Mouse (Mus musculus): ENCODE data around the gene Rab3gap2.

The Rab3gap2 gene

GRCm38 (mm10) chr1:185226889-185227288 lies 23.0 kb downstream of the Rab3gap2 start:
- DNase-seq (ENCODE audit: low spot score in 2 of 2): no peak

- DNase-seq (ENCODE audit: low spot score in 2 of 2): no peak
Measured at GRCm38 (mm10) chr1:185227766-185228165, 23.8 kb downstream of the Rab3gap2 start.

DNA sequence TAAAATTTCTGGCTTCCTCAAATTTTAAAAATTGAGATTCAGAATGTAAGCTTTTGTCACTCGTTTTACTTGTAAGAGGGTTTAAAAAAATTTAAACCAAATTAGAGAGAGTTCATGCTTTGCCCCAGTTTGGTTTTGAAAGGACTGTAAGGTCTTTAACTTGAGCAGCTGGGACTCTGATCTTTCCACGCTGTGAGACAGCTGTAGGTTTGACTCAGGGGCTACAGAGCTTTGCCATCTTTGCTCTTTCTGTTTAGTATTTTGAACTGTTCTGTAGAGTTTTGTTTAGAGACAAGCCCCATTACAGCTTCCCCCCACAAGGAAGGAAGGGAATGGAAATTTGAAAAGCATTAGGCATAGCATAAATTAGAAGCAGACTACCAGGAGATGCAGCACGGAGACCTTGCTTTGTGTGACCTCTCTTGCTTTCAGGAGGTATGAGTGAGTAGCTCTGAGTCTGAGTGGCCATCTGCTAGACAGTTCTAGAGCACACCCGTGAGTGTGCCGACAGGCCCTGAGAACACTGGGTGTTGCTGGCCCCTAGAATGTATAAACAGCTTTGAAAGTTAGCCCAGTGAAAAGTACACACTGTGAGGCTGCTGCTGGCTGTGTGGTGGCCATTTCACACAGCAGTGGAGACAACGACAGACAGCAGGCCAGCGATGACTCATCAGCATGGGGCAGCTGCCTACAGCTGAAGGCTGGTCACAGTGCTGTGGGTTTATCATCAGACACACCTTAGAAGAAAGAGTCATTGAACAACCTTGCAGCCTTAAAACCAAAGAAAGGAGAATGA lies 25.7 kb downstream of the Rab3gap2 start:
- DNase-seq (ENCODE audit: low spot score in 2 of 2): peak; percentile 24 to 47

DNA sequence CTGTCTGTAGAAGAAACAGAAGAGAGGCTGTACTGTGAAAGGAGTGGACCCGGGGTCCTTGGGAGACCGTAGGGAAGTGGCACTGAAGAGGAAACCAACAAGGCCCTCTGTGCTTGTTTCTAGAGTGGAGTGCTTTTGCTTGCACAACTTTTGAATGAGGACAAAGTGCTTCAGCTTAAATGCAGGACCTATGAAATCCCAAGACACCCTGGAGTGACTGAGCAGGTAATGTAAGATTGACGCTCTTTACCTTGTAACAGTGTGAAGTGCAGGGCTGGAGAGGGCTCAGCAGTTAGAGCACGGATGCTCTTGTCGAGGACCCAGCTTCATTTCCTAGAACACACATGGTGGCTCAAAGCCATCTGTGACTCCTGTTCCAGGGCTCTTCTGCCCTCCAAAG lies 31.9 kb downstream of the Rab3gap2 start:
- DNase-seq (ENCODE audit: low spot score in 2 of 2): no peak

DNA sequence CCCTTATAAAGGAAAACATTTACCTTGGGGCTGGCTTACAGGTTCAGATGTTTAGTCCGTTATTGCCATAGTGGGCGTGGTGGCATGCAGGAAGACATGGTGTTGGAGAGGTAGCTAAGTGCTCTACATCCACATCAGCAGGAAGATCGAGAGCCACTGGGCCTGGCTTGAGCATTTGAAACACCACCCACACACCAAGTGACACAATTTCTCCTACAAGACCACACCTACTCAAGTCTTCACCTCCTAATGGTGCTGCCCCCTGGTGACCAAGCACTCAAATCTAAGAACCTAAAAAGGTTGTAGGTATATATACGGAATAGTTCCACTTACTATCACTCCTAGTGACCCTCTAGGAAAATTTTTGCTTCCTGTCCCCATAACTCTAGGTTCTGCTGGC lies 32.6 kb downstream of the Rab3gap2 start:
- DNase-seq (ENCODE audit: low spot score in 2 of 2): peak in 1 of 2 experiments; percentile 43

GRCm38 (mm10) chr1:185243013-185243412 lies 39.1 kb downstream of the Rab3gap2 start:
- no peak for DNase-seq (ENCODE audit: low spot score in 2 of 2)

GRCm38 (mm10) chr1:185245456-185245855 lies 41.5 kb downstream of the Rab3gap2 start:
- DNase-seq (ENCODE audit: low spot score in 2 of 2): no peak

GRCm38 (mm10) chr1:185247429-185248085 lies 43.6 kb downstream of the Rab3gap2 start:
- no peak for DNase-seq (ENCODE audit: low spot score in 2 of 2)

DNA sequence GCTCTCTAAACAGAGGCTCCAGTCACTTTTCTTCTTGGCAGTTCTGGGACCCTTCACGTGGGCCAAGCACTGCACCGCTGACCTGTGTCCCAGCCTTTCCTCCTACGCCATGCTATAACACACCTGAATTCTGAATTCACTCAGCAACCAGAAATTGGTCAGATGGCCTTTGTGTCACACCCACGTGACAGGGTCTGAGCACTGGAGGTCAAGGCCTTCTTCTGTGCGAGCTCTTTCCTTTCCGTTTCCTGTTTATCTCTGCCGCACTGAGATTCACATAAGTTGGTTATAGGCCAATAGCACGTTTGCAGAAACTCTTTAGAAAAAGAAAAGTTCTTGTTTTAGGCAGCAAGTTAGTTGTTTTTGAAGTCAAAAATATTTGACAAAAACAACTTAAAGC lies 44.8 kb downstream of the Rab3gap2 start:
- DNase-seq (ENCODE audit: low spot score in 2 of 2): no peak

DNA sequence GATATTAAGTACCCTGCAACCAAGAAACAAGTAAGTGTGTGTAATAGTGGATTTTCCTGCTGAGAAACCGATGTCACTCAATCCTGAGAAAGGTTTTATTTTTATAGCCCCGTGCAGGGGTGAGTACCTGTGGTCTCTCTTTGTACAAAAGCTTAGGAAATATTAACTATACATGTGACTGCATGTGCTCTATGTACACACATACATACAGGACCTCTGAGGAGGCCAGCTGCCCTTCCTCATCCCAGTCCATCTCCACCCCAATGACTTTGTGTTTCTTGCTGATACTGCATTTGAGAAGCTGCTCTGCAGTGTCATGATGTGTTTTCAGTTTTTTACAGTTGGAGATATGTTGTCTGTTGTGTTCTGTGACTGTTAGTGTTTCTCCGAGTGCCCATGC lies 48.4 kb downstream of the Rab3gap2 start:
- no peak for DNase-seq (ENCODE audit: low spot score in 2 of 2)

- DNase-seq (ENCODE audit: low spot score in 2 of 2): no peak
Measured at GRCm38 (mm10) chr1:185253140-185253892, 49.4 kb downstream of the Rab3gap2 start.

DNA sequence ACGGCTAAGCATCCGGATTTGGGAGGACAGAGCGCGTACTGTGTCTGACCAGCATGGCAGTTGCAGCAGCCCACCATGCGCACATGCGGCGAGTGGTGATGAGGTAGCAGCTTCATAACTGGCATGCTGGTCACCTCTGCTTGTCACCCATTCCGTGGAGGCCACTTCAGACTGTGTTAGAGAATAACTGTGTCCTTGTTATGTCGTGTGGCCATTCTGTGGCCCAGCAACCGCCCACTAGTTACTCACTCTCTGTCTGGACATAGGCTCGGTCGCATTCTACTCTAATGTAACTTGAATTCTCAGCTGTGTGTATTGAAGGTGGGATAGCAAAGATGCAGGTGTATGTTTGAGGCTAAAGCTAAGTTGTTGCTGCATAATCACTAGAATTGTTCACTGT lies 51.4 kb downstream of the Rab3gap2 start:
- no peak for DNase-seq (ENCODE audit: low spot score in 2 of 2)

GRCm38 (mm10) chr1:185256753-185257152 lies 52.8 kb downstream of the Rab3gap2 start:
- DNase-seq (ENCODE audit: low spot score in 2 of 2): no peak

DNA sequence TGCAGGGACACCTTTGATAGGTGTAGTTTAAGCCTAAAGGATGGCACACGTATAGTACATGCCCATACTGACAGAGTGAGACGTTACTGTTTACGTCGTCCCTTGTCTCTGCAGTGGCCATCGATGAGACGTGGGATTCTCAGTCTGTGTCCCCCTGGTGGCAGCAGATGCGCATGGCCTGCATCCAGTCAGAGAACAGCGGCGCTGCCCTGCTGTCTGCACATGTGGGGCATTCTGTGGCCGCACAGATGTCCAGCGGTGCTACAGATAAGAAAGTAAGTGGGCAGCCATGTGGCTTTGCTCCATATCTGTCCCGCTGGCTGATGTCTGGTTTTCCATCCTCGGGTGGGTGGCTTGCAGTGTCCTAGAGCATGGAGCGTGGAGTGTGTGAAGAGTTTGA lies 58.6 kb downstream of the Rab3gap2 start:
- peak in 1 of 2 experiments; percentile 50 for DNase-seq (ENCODE audit: low spot score in 2 of 2)

DNA sequence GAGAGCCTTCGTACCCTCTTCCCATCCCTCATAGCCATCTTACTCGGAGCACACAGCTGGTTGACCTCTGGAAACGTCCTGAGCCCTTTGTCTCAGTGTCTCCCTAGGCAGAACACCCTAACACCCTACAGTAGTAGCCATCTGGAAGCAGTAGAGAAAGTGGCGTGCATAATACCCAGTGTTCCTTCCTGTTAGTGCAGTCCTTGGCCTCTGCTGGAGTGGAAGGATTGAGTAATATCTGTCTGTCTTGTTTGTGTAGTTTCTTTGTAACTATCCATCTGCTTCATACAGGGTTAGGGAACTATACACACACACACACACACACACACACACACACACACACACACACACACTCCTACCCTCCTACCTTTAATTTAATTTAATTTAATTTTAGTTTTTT lies 64.8 kb downstream of the Rab3gap2 start:
- DNase-seq (ENCODE audit: low spot score in 2 of 2): no peak

- DNase-seq (ENCODE audit: low spot score in 2 of 2): no peak
Measured at GRCm38 (mm10) chr1:185270403-185271097, 66.6 kb downstream of the Rab3gap2 start.

- DNase-seq (ENCODE audit: low spot score in 2 of 2): no peak
Measured at GRCm38 (mm10) chr1:185271373-185271772, 67.5 kb downstream of the Rab3gap2 start.

- no peak for DNase-seq (ENCODE audit: low spot score in 2 of 2)
Measured at GRCm38 (mm10) chr1:185274819-185275545, 71.1 kb downstream of the Rab3gap2 start.

GRCm38 (mm10) chr1:185275976-185276375 lies 72.1 kb downstream of the Rab3gap2 start:
- no peak for DNase-seq (ENCODE audit: low spot score in 2 of 2)

GRCm38 (mm10) chr1:185277022-185277421 lies 73.1 kb downstream of the Rab3gap2 start:
- no peak for DNase-seq (ENCODE audit: low spot score in 2 of 2)

- DNase-seq (ENCODE audit: low spot score in 2 of 2): no peak
Measured at GRCm38 (mm10) chr1:185279288-185279687, 75.4 kb downstream of the Rab3gap2 start.

Data from spleen, postnatal 10 days (tissue).